Mouse (Mus musculus) small intestine, adult 2 months (tissue): Measurements from ENCODE around the gene Arhgef2. TPM values are rescaled to one million over a fixed set of nuclear protein-coding genes. Genes with fewer than 3 reads are reported as not detected.

Experiments
- H3K27ac ChIP-seq: fragments of 200-500 bp; 2 replicates; pipeline ENCODE4 v1.5.1; 2012; ENCODE audit warnings: low read depth, low read length, control low read depth, inconsistent platforms; ENCODE audit not compliant: insufficient read depth
- H3K27me3 ChIP-seq: fragments of 200-500 bp; 2 replicates; pipeline ENCODE4 v1.6.1; 2012; ENCODE audit warnings: mild to moderate bottlenecking, moderate library complexity, low read length, inconsistent platforms; ENCODE audit not compliant: control insufficient read depth, insufficient read depth
- H3K36me3 ChIP-seq: fragments of 200-500 bp; 2 replicates; pipeline ENCODE4 v1.6.1; 2012; ENCODE audit warnings: mild to moderate bottlenecking, low read length, control low read depth, inconsistent platforms; ENCODE audit not compliant: control insufficient read depth, insufficient read depth
- H3K4me1 ChIP-seq: fragments of 200-500 bp; 2 replicates; pipeline ENCODE4 v1.6.1; 2012; ENCODE audit warnings: low read length, inconsistent platforms, mixed read lengths; ENCODE audit not compliant: control insufficient read depth, insufficient read depth, insufficient read length
- H3K4me3 ChIP-seq: fragments of 200-500 bp; 2 replicates; pipeline ENCODE4 v1.5.1; 2012; ENCODE audit warnings: low read depth, mild to moderate bottlenecking, control low read depth, inconsistent platforms, low read length, moderate library complexity
- CTCF ChIP-seq: fragments of 200-500 bp; IDR thresholded peaks from 2 replicates; pipeline ENCODE4 v1.5.1; 2012; ENCODE audit warnings: low read depth, mild to moderate bottlenecking, control low read depth, inconsistent platforms, low read length, moderate library complexity, mixed read lengths; ENCODE audit not compliant: insufficient replicate concordance, insufficient read length; ENCODE audit errors: extremely low read depth
- POLR2A ChIP-seq: fragments of 200-500 bp; IDR thresholded peaks from 2 replicates; pipeline ENCODE4 v1.6.1; 2012; ENCODE audit warnings: low read depth, mild to moderate bottlenecking, control low read depth, inconsistent platforms, low read length, moderate library complexity
- WGBS: fragments of 180-500 bp; shearing (Covaris S2); methylation state at CpG from one replicate; pipeline ENCODE4 v1.1.7; 2018; 5-methylcytosine and 5-hydroxymethylcytosine counted together
- polyA plus RNA-seq: library from polyadenylated mRNA; depleted of rRNA; stranded (reverse); fragments of >200 nt; gene quantifications from 2 replicates; pipeline ENCODE4 v1.2.3, GENCODE M21; 2012

Gene Arhgef2
- polyA plus RNA-seq, 1 experiment = 110 TPM

- no peak for TF ChIP-seq POLR2A
- no peak; the same call in 1 of the 2 replicates for TF ChIP-seq CTCF
- Histone ChIP-seq H3K27ac (no peak overlapping the region), H3K4me3 (no peak overlapping the region), H3K27me3 (no peaks in the 10 kb centered on the region), H3K4me1 (no peaks in the 10 kb centered on the region), H3K36me3 (peaks cover 73% of the 10 kb centered on the region)
- WGBS = 33% methylated on average over 1 of the region's 1 CpGs
Observed at GRCm38 (mm10) chr3:88640676-88641075, 34.9 kb downstream of the Arhgef2 start.

GRCm38 (mm10) chr3:88643078-88643477, 37.3 kb downstream of the Arhgef2 start:
- Histone ChIP-seq H3K4me3 (no peak overlapping the region), H3K27me3 (no peaks in the 10 kb centered on the region), H3K36me3 (peaks cover 75% of the 10 kb centered on the region), H3K4me1 (no peaks in the 10 kb centered on the region), H3K27ac (no peak overlapping the region)
- whole genome bisulfite sequencing = 84% methylated on average over 5 of the region's 5 CpGs
- no peak for TF ChIP-seq CTCF

- TF ChIP-seq CTCF = no peak
- TF ChIP-seq POLR2A = no peak
- Histone ChIP-seq H3K27ac (no peak overlapping the region), H3K27me3 (no peaks in the 10 kb centered on the region), H3K4me3 (no peak overlapping the region), H3K4me1 (no peaks in the 10 kb centered on the region), H3K36me3 (peaks cover 55% of the 10 kb centered on the region)
- WGBS = 95% methylated on average over 12 of the region's 12 CpGs
Observed at GRCm38 (mm10) chr3:88645937-88646336, 40.2 kb downstream of the Arhgef2 start.

- H3K27me3 ChIP-seq = no peaks in the 10 kb centered on the region
- peaks cover 4% of the 10 kb centered on the region; the same call in 1 of the 2 replicates for H3K4me1 ChIP-seq
- H3K4me3 ChIP-seq = no peak overlapping the region
- 87% methylated on average over 6 of the region's 6 CpGs for WGBS
- H3K36me3 ChIP-seq = peaks cover 52% of the 10 kb centered on the region
- no peak for TF ChIP-seq CTCF
- no peak for TF ChIP-seq POLR2A
- no peak overlapping the region for H3K27ac ChIP-seq
Observed at GRCm38 (mm10) chr3:88646426-88646995, 40.7 kb downstream of the Arhgef2 start.

- WGBS = 83% methylated on average over 3 of the region's 3 CpGs
- Histone ChIP-seq H3K27ac (no peak overlapping the region), H3K27me3 (no peaks in the 10 kb centered on the region), H3K4me3 (no peak overlapping the region), H3K4me1 (peaks cover 9% of the 10 kb centered on the region; the same call in 1 of the 2 replicates), H3K36me3 (peaks cover 51% of the 10 kb centered on the region)
- TF ChIP-seq CTCF (no peak), POLR2A (no peak)
Observed at GRCm38 (mm10) chr3:88647076-88647475, 41.3 kb downstream of the Arhgef2 start.

GRCm38 (mm10) chr3:88647779-88648413, 42.1 kb downstream of the Arhgef2 start:
- peaks cover 43% of the 10 kb centered on the region for H3K36me3 ChIP-seq
- TF ChIP-seq POLR2A = no peak
- TF ChIP-seq CTCF = no peak
- H3K27ac ChIP-seq = no peak overlapping the region
- H3K4me3 ChIP-seq = no peak overlapping the region
- H3K27me3 ChIP-seq = no peaks in the 10 kb centered on the region
- H3K4me1 ChIP-seq = peaks cover 16% of the 10 kb centered on the region; the same call in 1 of the 2 replicates
- 84% methylated on average over 14 of the region's 14 CpGs for WGBS

- 83% methylated on average over 12 of the region's 12 CpGs for WGBS
- no peak overlapping the region for H3K27ac ChIP-seq
Observed at GRCm38 (mm10) chr3:88648452-88649168, 42.8 kb downstream of the Arhgef2 start.

More at GRCm38 (mm10) chr3:88648452-88649168, 42.8 kb downstream of the Arhgef2 start:
- TF ChIP-seq CTCF = no peak
- TF ChIP-seq POLR2A = no peak
- Histone ChIP-seq H3K27me3 (no peaks in the 10 kb centered on the region), H3K4me3 (no peak overlapping the region), H3K4me1 (peaks cover 18% of the 10 kb centered on the region; the same call in 1 of the 2 replicates), H3K36me3 (peaks cover 36% of the 10 kb centered on the region)
